Comparison of ENCODE assay signal across 8 mouse cellular contexts in the genomic region with DNA sequence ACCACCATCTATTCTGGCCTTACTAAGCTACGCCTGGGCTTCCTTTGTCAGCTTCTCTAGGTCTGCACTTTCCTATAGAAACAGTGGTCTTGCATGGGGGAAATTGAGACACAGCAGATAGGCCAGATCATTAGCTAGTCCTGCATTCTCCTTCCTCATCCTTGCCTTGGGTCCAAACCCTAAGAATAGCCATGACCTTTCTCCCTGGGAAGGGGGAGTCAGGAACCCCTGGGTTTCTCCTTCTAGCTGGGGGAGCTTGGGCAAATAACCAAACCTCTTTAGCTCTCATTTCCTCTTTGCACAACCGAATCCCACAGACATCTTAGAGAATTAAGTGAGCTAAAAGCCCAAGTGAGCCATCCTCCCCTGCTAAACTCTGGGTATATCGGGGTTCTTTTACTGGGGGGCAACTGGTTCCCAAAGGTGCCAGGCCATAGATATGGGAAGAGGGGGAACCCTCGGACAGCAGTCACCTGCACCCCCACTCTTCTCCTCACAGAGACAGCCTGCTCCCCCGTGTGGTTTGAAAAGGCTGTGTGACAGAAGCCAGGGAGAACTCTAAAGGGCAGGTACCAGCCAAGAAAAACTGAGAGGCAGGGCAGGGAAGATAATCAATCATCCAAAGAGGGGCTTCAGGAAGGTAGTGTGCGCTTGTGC.
DNase-seq lines count a peak whose midpoint lies in the region; ATAC-seq and TF ChIP-seq lines count a peak whose summit lies in the region.

No protein-coding gene starts in this region.

- peak in 1 of 2 experiments; percentile 42 for DNase-seq in layer of hippocampus, adult 2 months (ENCODE audit: low spot score in 2 of 2)
- DNase-seq in layer of hippocampus, postnatal 36 days: no peak
- DNase-seq in cerebellum, postnatal 25 days: peak; percentile 55 to 66
- DNase-seq in left cerebral cortex, adult 11 months (ENCODE audit: low spot score): no peak
- DNase-seq in right cerebral cortex, postnatal 36 days (ENCODE audit: low spot score in 2 of 2): no peak
- DNase-seq in MN1 (ENCODE audit: low spot score): no peak

- no peaks in the 10 kb centered on the region for H3K9me3 ChIP-seq in hindbrain, embryonic 12.5 days (replicated peaks)

- H3K4me2 ChIP-seq in hindbrain, embryonic 12.5 days (replicated peaks): no peak overlapping the region
- peak overlapping the region; percentile 61 for H3K4me2 ChIP-seq in myocyte (ENCODE audit: low read depth)

- no peaks in the 10 kb centered on the region for H3K27me3 ChIP-seq in hindbrain, embryonic 12.5 days
- no peaks in the 10 kb centered on the region for H3K27me3 ChIP-seq in myocyte (ENCODE audit: control insufficient read depth, insufficient read depth, insufficient read length)

- peaks cover 97% of the 10 kb centered on the region for H3K4me1 ChIP-seq in hindbrain, embryonic 12.5 days

- ATAC-seq in hindbrain, embryonic 12.5 days (ENCODE audit: low FRiP score): no peak

- TF ChIP-seq POLR2A in myocyte (IDR thresholded peaks at IDR 0.05; ENCODE audit: insufficient read length, low read depth): no peak

- H3K79me2 ChIP-seq in myocyte (ENCODE audit: control insufficient read depth, insufficient read depth): no peaks in the 10 kb centered on the region

- peak overlapping the region; percentile 79 for H3K27ac ChIP-seq in layer of hippocampus, adult 2 months
- peak overlapping the region; percentile 99 for H3K27ac ChIP-seq in hindbrain, embryonic 12.5 days

- 47% methylated on average over 6 of the region's 6 CpGs for WGBS in hindbrain, embryonic 12.5 days

- H3K36me3 ChIP-seq in hindbrain, embryonic 12.5 days: no peaks in the 10 kb centered on the region
- no peaks in the 10 kb centered on the region for H3K36me3 ChIP-seq in myocyte (ENCODE audit: control insufficient read depth, insufficient read depth)

- H3K9ac ChIP-seq in hindbrain, embryonic 12.5 days: peak overlapping the region; percentile 29; the same call in 1 of the 2 replicates

- no peak overlapping the region for H3K4me3 ChIP-seq in layer of hippocampus, adult 2 months
- H3K4me3 ChIP-seq in hindbrain, embryonic 12.5 days: no peak overlapping the region
- no peak overlapping the region for H3K4me3 ChIP-seq in myocyte

- H3ac ChIP-seq in myocyte (ENCODE audit: control insufficient read depth, insufficient read length): no peak overlapping the region

- peak; percentile 65 for TF ChIP-seq CTCF in layer of hippocampus, adult 2 months (conservative IDR thresholded peaks at IDR 0.05)

TF ChIP-seq in myocyte, 11 proteins besides CTCF, POLR2A, EP300 and RAD21:
- TF ChIP-seq REST (IDR thresholded peaks at IDR 0.05; ENCODE audit: insufficient read depth, insufficient read length) (no peak), TCF12 (IDR thresholded peaks at IDR 0.05; ENCODE audit: insufficient read depth, poor library complexity, severe bottlenecking) (no peak), POLR2AphosphoS2 (IDR thresholded peaks at IDR 0.05; ENCODE audit: insufficient read length, low read depth) (no peak), MYOD1 (IDR thresholded peaks at IDR 0.05; ENCODE audit: control insufficient read depth in 1 of 3, insufficient read length in 2 of 3, low read depth in 2 of 3) (no peak), MAX (IDR thresholded peaks at IDR 0.05; ENCODE audit: low read depth) (no peak), USF1 (IDR thresholded peaks at IDR 0.05; ENCODE audit: low read depth) (no peak), E2F4 (IDR thresholded peaks at IDR 0.05; ENCODE audit: insufficient read depth) (no peak), MYOG (IDR thresholded peaks at IDR 0.05; ENCODE audit: control insufficient read depth in 1 of 3, insufficient read depth in 1 of 3, insufficient read length in 2 of 3, low read depth in 2 of 3) (no peak)
TF ChIP-seq in myocyte: peak in this region for 0.

Comparison
In these comparisons a context has a peak if more than half of its experiments do, and no peak if none do; other contexts are left out.
1. DNase-seq: peak in cerebellum, postnatal 25 days (2 of 2); none in layer of hippocampus, postnatal 36 days (0 of 2), left cerebral cortex, adult 11 months (single experiment), right cerebral cortex, postnatal 36 days (0 of 2) and MN1 (single experiment).